Mouse (Mus musculus) liver, embryonic 14.5 days (tissue): ENCODE measurements around the gene Dot1l.

Experiments
- CTCF ChIP-seq: IDR thresholded peaks from 2 replicates; pipeline ENCODE4 v1.5.1; 2016; ENCODE audit warnings: antibody characterized with exemption, low read depth, control low read depth
- EP300 ChIP-seq: IDR thresholded peaks from 2 replicates; pipeline ENCODE4 v1.6.1; 2016; ENCODE audit warnings: antibody characterized with exemption, low read depth

- TF ChIP-seq CTCF (no peak), EP300 (no peak)
Observed at GRCm38 (mm10) chr10:80756509-80756908, 1.5 kb downstream of the Dot1l start.
